Mouse (Mus musculus): ENCODE measurements around the gene Gm28305.

The Gm28305 gene

DNA sequence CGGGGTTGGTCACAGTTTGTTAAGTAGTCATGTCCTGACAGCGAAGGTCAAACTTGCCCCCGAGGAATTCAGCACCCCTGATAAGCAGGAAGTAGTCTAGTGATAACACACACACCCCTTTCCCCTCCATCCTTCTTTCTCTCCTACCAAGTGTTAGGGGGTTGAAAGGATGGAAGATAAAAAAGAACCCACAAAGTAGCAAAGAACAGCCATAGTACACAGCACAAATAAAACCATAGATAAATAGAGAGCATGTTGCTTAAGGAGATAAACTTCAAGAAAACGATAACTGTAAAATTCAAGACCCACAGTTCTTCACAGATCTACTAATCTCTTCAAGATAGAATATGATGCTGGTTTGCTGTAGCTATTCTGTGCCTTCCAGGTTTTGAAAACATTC lies 29.8 kb downstream of the Gm28305 start:
- no peak for DNase-seq (ENCODE audit: low read depth, low spot score)

DNA sequence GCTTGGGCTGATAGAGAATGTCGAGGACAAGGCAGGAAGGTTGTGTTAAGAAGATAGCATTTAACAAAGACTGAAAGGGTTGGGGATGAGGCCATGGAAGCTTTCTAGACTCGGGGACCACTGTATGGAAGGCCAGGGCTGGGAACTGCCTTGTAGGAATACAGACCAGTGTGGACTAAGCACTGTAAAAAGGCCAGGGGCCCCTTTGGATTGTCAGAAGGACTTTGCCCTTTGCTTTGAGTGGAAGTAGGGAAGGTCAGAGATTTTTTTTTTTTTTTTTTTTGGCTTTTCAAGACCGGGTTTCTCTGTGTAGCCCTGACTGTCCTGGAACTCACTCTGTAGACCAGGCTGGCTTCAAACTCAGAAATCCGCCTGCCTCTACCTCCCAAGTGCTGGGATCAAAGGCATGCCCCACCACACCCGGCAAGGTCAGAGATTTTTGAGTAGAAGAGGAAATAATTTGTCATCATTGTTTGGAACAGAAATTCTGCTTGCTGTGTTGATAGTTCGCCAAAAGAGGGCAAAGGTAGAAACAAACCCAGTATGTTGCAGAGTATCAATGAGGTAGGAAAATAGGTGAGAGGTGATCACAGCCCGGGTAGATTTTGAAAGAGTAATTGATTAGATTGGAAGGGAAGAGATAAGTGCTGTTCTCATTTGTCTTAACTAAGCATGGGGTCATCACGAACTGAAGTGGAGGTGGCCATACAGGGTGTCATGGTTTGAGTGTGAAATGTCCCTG lies 30.6 kb downstream of the Gm28305 start:
- no peak for DNase-seq (ENCODE audit: low read depth, low spot score)

DNA sequence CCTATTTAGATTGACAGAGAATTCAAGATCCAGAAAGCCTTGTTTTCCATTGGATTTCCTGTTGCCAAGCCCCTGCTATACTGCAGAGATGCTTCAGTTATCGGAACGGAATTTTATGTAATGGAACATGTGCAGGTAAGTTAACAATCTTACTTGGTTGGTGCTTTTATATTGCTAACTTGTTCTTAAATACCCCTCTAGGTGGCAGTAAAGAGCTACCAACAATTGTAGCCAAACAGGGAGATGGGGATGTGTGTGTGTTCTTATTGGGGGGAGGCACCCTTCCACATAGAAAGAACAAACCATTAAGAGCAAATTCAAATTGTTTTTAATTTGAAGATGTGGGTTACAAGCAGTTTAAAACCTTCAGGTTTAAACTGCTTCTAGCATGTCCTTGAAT lies 35.3 kb downstream of the Gm28305 start:
- peak; percentile 39 for DNase-seq (ENCODE audit: low read depth, low spot score)

DNA sequence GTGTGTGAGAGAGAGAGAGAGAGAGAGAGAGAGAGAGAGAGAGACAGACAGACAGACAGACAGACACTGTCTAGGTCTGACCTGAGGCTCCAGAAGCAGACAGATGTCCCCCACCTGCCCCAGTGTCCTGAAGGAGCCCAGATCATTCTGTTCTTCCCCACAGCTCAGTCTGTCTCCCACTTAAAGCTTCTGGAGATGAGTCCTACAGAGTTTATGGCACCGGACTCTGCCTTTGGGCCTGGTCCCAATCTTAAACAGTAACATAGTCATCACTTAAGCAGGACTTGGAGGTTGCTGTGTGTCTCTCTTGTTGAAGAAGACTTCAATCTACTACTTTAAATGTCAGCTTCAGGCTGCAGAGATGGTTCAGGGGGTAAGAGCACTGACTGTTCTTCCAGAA lies 38.3 kb downstream of the Gm28305 start:
- no peak for DNase-seq (ENCODE audit: low read depth, low spot score)

DNA sequence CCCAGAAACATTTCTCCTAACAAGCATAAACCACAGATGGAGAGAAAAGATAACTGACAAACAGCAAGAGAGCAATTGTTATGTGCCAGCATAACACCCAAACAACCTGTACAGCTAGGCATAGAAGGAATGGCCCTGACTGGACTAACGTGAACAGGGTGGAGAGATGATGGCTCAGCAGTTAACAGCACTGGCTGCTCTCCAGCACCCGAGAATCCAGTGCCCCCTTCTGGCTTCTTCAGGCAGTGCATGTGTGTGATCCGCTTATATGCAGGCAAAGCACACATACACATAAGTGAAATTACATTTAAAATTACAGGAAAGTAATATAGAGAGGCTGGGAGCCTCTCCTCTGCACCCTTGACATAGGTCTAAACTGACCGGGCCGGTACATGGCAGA lies 38.9 kb downstream of the Gm28305 start:
- peak; percentile 42 for DNase-seq (ENCODE audit: low read depth, low spot score)

DNA sequence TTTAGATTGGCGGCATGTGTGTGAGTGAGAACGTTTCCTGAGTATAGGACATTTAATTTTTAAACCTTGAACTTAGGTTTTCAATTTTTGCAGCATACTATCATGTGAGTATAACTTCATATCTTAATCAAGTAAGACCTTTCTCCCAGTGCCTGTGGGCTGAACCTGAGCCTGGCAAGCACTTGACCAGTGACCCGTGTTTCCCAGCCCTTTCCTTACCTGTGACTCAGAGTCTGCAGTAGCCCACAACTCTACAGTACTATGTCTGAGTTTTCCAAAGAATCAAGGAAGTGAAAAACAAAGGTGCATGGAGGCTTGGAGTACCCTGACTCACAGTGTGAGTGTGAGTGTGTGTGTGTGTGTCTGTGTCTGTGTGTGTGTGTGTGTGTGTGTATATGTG lies 39.6 kb downstream of the Gm28305 start:
- DNase-seq (ENCODE audit: low read depth, low spot score): no peak

DNA sequence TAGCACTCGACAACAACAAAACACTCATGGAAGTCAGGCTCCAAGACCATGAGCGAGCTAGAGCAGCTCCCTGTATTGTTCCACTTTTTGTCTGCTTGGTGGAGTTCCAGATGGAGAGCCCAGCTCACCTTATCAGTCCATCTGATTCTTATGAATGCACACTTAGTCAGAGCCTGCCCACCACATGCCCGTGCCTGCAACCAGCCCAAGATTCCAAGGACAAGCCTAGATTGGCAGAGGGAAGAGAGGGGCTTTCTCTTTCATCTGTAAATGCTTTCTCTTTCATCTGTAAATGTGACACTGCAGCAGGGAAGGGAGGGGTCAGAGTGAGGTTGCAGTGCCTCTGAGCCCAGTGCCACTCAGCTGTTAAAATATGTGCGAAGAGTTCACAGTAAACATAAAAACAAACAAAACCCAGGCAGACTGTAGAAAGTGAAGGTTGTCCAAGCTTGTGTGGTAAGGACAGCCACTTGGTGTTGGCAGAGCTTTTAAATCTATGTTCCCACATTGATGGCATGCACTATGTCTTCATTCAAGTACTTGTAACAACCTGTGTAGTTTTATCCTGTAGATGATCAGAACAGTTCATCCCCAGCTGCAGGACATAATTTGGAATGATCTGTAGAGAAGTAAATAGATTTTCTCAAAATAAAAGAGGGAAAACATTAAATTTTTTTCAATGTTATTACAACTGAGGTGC lies 45.4 kb downstream of the Gm28305 start:
- DNase-seq (ENCODE audit: low read depth, low spot score): no peak

DNA sequence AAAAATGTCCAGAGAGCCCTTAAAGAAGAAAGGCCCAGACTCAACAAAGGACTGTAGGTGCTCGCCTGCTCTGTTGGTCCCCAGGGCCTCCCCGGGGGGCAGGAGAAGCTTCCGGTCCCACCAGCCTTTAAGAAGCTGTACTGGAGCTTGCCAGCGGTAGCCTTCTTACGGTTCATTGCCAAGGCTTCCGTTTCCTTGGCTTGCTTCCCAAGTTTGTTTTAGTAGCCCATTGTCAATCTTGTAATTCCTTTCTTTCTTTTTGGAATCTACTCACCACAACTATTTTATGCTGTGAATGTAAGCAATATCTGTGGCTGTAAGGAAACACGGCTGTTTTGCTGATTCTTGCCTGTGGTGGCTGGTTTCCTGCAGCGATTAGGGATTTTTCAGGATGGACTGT lies 48.1 kb downstream of the Gm28305 start:
- no peak for DNase-seq (ENCODE audit: low read depth, low spot score)

DNA sequence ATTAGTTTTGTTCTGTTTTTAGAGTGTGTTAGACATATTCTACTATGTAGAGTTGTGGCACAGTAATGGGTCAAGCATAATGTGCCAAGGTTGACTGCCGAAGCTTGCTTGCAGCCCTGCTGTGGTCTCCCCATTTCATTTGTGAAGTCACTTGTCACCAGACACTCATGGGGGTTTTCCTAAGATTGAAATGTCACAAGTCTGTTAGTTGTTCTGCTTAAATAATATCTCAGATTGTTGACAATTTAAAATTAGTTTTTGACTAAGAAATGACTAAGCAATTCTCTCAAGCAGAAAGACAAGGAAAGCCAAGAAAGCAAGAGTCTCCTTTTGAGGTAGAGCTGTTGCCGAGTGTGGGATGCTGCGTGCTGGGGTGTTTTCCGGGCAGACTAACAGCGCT lies 52.5 kb downstream of the Gm28305 start:
- DNase-seq (ENCODE audit: low read depth, low spot score): peak; percentile 21

DNA sequence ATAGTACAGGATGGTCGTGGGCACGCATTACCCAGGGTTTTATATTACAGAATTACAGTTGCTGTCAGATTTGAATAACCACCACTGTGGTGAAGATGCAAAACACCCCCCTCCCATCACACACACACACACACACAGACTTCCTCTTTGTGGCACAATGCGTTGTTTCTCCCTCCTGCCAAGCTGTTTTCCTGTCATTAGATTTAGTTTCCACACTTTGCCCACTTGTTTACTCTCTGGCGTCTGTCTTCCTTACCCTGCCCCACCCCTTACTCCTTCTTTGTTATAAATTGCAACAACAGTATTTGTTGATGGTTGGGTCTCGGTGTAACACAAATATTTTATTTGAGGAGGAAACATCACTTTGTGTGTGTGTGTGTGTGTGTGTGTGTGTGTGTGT lies 57.8 kb downstream of the Gm28305 start:
- DNase-seq (ENCODE audit: low read depth, low spot score): no peak

DNA sequence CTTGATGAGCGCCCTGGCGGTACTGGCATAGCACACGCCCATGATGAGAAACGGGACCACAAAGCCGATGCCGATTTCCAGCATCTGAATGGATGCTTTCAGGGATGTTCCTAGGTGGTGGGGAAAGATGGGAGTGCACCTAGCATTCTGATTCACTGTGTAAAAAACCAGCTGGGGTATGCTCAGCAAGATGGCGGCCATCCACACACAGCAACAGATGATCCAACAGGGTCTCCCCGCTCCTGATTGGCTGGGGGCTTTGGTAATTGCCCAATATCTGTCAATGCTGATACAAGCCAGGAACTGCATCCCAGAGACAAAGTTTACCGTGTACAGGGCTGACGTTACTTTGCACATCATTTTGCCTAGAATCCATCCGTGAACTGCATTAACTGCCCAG lies 58.6 kb downstream of the Gm28305 start:
- DNase-seq (ENCODE audit: low read depth, low spot score): no peak

DNA sequence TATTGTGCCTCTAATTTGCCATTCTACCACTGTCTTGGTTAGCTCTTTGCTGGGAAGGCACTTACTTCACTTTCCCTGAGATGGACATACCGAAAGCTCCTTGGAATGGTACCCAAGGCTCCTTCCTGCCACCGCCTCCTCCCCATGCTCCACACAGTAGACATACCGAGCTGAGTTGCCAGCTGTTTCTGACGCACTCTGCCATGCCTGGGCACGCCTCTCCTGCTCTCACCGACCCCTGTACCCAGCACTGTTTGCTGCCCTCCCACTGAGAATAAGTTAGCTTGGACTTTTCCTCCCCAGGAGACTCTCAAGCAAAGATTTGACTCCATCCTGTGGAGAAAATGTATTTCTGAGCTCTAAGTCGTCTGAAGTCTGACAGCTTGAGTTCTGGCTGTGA lies 60.4 kb downstream of the Gm28305 start:
- DNase-seq (ENCODE audit: low read depth, low spot score): no peak

DNA sequence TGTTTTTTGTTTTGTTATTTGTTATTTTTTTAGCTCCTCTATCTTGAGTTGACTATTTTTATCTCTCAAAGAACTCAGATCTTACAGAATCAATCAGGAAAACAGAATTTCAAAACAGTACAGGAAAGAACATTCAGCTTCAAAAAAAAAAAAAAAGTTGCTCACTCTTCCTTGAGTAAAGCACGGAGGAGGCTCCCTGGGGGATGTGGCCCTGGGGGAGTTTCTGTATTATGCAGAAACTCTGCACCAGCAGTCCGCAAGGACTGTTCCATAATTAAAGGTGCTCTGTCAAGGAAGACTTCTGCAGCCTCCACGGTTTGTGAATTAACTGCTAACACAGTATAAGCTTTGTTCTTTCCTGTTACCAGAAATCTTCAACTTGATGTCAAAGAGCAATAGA lies 61.0 kb downstream of the Gm28305 start:
- DNase-seq (ENCODE audit: low read depth, low spot score): peak; percentile 42

DNA sequence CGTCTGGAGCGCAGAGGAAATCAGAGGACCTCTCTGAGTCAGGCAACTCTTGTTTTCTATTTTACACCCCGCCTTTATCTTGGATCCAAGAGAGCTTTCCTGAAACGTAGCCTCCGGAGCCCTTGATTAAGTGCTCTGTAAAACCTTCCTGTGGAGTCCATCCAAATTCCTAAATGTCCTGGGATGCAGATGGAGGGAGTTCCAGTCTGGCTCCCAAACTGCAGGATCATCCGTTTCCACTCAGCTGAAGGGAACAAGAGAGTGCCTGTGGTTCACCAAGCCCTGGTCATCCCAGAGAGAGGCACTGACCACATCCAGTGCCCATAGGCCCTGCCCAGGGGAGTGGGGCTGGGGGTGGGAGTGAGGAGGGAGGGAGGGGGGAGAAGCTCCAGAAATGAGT lies 61.8 kb downstream of the Gm28305 start:
- no peak for DNase-seq (ENCODE audit: low read depth, low spot score)

DNA sequence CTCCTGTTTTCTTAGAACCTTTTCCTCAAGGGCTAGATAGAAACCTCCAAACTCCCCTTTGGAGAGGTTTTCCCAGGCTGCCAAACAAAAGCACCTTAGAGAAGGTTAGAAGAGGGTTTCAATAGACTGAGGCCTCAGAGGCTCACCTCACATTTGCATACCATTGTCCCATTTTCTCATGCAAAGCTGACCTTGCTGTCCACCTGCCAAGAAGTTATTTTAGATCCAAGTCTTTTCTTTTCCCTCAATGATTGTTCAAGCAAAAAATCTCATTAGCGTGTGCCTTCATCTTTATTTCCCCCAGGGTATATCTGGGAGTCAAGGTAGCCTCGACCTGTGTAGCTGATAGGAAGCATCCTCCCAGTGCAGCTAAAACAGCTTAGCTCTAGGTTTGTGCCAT lies 62.4 kb downstream of the Gm28305 start:
- DNase-seq (ENCODE audit: low read depth, low spot score): peak; percentile 33

DNA sequence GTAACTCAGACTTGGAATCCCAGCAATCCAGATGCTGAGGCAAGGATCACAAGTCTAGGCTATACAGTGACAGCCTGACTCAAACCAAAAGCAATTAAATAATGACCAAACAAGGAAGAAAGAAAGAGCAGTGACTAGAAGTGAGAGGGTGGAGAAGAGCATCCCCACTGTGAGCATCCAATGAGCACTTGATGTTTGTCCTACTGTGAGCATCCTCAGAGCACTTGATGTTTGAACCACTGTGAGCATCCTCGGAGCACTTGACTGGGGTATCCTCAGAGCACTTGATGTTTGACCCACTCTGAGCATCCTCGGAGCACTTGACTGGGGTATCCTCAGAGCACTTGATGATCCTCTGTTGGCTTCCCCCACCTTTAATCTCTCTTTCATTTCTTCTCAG lies 64.5 kb downstream of the Gm28305 start:
- no peak for DNase-seq (ENCODE audit: low read depth, low spot score)

DNA sequence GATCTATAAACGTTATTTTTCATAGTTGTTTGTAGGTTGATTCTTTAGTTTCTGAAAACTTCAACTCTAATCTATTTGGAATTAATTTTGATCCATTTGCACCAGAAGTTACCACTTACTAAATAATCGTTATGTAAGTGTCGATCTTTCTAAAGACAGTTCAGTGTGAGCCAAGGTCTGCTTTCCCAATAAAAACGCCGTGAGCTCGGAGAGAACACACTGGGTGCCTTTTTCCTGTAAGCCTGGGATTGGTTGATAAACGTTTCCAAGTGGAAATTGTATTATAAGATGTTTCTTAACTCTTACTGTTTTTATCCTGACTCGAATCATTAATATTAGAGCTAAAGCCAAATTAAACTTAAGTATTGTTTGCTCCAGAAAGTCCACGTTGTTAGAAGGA lies 66.5 kb downstream of the Gm28305 start:
- no peak for DNase-seq (ENCODE audit: low read depth, low spot score)

DNA sequence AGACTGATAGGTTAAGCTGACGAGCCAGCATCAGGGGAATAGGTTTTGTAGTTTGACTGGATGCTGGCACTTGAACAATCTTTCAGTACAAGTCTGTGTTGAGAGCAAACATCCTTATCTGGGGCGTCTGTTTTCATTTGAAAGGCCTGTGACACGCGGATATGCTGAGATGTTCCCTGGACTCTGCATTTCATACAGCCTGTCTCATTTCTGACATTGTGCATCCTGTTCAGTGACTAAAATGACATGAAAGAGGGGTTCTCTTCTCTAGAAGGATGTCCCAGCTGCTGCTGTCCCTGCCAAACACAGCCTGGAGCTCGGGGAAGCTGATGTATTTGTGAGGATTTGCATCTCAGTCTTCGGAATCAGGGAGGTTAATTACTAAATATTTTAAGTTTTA lies 67.0 kb downstream of the Gm28305 start:
- no peak for DNase-seq (ENCODE audit: low read depth, low spot score)

DNA sequence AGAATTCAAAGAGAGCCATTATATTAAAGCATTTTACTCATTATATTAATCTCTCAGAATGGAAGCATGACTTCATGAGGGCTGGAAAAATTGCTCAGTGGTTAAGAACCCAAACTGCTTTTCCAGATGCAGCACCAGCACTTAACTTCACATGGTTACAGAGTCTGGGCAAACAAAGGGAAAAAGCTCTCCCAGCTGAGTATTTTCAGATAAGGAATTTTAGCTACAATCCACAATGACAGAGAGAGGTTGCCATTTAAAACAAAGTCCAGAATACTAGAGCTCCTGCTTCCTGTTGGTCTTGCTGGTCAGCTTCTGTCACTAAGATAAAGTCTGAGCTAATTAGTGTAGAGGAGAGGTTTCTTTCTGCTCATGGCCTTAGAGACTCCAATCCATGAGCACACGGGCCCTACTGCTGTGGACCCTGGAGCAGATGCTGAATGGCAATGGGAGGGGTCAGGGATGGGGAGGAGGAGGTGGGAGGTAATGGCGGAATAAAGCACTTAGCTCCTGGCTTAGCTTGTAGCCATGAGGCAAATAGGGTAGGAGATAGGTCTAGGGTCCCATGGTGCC lies 68.2 kb downstream of the Gm28305 start:
- no peak for DNase-seq (ENCODE audit: low read depth, low spot score)

DNA sequence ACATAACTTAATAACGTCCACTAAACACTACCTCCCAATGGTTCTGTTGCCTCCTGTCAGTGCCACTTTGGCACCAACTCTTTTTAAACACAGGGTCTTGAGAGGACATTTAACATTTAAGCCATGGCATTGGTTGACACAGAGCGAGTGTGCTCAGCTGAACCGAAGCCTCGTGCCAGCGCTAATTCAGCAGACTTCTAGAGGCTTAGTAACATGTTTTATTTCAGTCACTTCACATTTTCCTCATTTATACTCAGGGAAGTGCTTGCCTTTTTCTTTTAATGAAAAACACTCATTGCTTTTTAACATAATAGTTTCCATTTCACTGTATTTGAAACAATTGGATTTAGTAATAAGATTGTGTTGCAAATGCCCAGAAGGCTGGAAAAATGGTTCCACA lies 68.7 kb downstream of the Gm28305 start:
- no peak for DNase-seq (ENCODE audit: low read depth, low spot score)

DNA sequence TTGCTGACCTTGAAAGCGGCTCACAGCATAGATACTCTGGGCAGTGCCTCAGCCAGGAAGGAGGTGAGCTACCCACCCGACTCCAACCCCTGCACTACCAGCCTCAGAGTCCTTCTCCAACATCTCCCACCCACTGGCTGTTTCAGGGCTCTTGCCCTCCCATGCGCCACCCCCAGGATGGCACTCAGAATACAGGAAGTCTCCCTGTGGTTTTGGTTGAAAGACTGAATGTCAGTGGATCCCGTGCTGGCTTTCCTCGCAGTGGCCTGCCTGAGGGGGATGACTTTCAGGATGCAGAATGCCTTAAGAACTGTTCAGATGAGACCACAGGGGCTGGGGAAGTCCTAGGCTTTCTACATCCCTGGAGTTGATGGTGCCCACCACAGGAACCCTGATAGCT lies 82.6 kb downstream of the Gm28305 start:
- DNase-seq (ENCODE audit: low read depth, low spot score): no peak

DNA sequence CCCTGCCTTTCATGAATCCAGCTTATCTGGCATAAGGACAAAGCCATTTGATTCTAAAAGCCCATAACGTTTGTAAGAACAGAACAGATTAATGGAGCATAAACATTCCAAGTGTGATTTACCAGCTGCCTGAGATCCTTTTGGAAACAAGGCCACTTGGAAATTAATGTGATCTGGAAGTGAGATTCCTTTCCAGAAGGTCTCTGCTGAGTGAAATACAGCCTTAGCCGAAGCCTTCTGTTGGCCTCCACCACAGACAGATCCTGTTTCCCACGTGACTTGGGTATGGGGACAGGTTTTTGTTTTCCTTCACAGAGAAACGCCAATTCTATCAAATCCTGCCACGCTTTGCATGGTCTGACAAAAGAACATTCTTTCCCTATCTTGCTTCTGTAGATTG lies 83.2 kb downstream of the Gm28305 start:
- DNase-seq (ENCODE audit: low read depth, low spot score): peak; percentile 51

Data from brain, adult 2 months (tissue).